Mouse (Mus musculus) spleen, embryonic (tissue): ENCODE measurements at regions not wholly inside any gene's neighbourhood (a gene's known extent, or its start where the extent isn't known, plus 50 kb on each side); places are given as distances from the start of the nearest gene placed in this dataset.

Experiments
- CTCF ChIA-PET: fragments of 350-600 bp; sonication (Branson Sonifier 250); formaldehyde crosslinking; loops from one replicate; lab custom pipeline; 2022; lab: Charles Lee

GRCm38 (mm10) chr3:135971611-135972010 lies 146.5 kb downstream of the Slc39a8 start:
- CTCF ChIA-PET = no interaction called here

DNA sequence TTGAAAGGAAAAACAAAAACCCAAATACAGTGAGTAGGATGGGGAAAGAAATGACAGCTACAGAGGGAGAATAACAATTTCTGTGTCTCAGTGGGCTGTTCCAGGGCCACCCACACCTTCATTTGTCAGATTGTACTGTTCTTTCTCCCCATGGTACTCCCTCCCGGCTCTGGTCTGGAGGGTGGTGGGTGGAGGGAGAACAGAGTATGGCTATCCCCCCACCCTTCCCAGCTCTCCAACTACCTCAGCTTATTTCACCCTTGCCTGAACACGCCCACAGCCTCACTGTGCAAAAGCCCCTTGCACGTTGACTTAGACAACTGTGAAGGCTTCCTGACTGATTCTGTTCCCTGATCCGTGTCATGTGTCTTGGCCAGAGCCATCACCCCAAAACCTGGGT lies 147.3 kb downstream of the Slc39a8 start:
- CTCF ChIA-PET = interaction anchor here (0.6 kb wide), 1 partner anchor 75 kb away, joined by 8 read pairs; no protein-coding TSS in a partner anchor

GRCm38 (mm10) chr3:135973243-135973642 lies 148.2 kb downstream of the Slc39a8 start:
- CTCF ChIA-PET = no interaction called here

- CTCF ChIA-PET = no interaction called here
These were observed 148.8 kb downstream of the Slc39a8 start for GRCm38 (mm10) chr3:135973842-135974241.

DNA sequence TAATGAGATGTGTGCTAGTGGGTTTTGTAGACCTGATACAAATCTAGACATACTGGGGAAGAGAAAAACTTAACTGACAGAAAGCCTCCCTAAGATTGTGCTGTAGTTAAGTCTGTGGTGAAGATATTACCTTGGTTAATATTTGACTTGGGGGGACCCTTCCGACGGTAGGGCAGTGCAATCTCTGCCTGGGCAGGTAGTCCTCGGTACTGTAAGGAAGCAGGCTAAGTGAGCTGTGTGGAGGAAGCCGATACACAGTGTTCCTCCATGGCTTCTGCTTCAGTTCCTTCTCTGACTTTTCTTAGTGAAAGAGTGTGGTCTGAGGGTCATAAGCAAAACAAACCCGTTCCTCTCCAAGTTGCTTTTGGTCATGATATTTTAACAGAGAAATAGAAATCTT lies 149.7 kb downstream of the Slc39a8 start:
- CTCF ChIA-PET = no interaction called here

GRCm38 (mm10) chr3:135987171-135987570 lies 162.1 kb downstream of the Slc39a8 start:
- CTCF ChIA-PET = no interaction called here

DNA sequence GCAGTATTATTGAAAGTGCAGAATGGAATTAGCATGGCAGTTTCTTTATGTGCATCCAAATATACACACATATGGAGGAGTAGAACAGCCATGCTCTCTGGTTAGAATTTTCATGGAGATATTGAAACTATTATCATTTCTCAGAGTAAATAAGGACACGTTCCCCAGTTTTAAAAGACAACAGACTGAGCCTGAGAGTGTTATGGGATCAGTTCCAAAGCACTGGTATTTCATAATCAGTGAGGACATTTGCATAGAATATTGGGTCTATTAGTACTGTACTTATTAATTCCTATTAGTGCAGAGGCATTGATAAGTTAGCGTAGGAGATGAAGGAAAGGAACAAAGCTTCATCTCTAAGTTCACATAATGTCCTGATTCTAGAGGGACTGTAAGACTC lies 164.2 kb downstream of the Slc39a8 start:
- CTCF ChIA-PET = no interaction called here

- CTCF ChIA-PET = no interaction called here
These were observed 165.3 kb downstream of the Slc39a8 start for GRCm38 (mm10) chr3:135990338-135990737.

DNA sequence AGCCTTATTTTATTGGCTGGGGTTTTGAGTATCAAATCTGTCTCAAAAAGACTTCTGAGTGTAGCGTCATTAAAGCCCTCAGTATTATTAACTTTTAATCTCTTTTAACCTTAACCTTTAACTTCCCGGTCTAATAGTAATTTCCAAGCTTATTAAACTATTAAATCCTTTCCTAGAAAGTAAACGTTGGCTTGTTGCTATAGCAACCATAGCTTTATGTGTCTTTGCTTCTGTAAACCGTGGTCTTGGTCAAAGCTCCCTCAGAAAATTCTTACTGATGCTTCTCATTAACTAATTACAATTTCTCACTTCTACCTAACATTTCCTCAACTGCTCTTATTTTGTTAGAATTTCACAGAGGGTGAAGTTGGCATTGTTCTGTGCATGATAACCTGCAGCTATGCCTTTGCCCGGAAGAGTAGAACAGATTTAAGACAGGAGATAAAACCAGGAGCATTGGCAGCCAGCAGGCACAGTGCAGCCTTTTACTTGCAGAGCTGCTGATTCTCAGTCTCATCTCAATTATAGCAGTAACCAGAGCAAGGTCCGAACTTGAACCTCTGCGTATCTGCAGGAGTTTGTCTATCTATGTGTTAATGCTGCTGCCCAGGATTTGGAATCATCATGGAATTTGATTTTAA lies 165.9 kb downstream of the Slc39a8 start:
- CTCF ChIA-PET = no interaction called here

- CTCF ChIA-PET = no interaction called here
These were observed 175.6 kb downstream of the Slc39a8 start for GRCm38 (mm10) chr3:136000592-136001160.
